Mouse (Mus musculus) right cerebral cortex, postnatal 14 days (tissue): ENCODE results near the gene Ddx47.

Source experiments
- DNase-seq: peaks from one replicate; pipeline ENCODE4 v3.0.0; 2022

Ddx47 gene

DNA sequence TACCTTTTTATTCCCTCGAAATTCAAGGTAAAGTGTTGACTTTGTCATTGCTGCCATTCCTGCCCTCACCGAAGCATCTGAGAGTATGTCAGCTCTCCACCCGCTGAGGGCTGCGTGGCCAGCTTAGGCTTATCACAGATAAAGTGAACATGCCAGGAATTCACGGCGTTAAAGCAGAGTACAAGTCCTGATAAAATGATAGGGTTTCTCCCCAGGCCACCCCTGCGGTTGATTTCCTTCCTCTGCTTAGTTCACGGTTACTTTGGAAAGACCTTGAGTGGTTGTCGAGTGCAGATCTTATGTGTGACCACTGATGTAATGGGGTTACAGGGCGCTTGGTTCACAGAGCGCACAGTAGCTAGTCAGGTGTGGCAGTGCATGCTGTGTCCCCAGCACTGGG is 5.8 kb downstream of the Ddx47 start:
- DNase-seq: no peak

DNA sequence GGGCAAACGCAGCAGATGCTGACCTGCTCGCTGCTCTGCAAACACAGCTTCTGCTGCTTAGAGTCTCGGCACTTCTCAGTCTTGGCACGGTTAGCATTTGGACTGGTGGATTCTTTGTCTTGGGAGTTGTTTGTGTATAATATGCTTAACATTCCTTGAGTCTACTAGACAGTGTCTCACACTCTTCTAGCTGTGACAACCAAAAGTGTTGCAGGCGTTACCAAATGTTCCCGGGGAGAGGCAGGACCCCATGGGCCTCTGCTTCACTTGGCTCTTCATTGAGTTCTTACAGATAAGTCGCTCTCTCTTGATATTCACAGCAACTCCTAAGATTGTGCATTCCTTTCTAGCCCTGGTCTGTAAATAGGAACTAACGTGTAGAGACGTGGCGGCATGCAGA is 8.2 kb downstream of the Ddx47 start:
- DNase-seq: no peak

DNA sequence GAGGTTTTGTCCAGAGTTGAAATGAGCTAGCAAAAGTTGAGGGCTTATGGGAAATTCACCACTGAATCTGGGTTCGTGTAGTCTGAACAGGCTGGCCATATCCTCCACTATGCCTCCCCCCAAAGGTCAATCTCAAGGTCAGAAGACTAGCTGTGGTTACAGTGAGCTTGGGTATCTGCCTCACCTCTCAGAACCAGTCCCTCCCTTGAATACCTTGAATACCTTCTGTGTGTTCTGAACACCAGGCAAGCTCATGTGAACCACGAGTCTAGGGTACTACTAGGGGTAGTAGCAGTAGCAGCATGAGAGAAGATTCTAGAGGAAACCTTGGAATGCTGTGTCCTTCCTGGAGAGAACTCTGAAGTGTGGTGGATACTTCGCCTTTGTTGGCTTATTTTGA is 10.2 kb downstream of the Ddx47 start:
- DNase-seq: no peak

DNA sequence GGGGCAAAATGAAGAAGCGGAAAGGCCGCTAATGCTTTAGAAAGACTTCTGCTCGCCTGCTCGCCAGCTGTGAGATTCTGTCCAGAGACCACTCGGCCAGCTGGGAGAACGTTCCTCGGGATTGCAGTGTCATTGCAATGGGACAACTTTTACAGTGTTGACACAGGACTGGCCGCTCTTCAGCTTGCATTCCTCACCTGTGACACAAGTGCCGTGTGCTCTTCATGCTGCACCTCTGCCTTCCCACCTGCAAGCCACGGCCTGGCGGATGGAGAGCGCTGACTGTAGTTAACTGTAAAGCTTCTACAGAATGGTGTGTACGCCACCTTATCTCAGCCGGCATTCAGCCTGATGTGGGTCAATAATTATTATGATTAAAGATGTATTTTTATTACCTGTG is 12.0 kb downstream of the Ddx47 start:
- DNase-seq: no peak

DNA sequence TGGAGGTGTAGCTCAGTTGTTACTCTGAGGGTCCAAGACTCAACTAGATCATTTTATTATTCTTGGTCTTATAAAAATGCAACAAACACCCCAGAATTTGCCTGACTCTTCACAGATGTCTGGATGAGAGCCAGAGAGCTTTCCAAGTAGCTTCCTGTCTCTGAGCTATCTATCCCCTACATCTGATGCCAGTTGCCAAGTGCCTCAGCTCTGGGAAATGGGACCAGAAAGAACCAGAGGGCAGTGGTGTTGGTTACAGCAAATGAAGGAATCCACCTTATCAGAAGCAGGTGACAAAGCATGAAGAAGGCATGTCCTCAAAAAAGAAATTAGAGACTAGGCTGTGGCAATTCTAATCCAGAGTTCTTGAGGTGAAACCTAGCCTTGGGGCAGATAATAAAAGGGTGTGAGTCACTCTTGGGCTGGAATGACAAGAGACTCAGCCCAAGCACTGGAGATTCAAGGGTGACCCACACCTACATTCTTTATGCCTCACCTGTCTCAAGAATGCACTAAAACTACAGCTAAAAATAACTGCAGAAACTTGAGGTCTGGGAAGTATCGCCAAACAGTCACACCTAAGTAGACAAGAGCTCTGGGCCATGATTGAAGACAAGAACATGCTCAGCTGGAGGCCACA is 13.5 kb downstream of the Ddx47 start:
- no peak for DNase-seq

DNA sequence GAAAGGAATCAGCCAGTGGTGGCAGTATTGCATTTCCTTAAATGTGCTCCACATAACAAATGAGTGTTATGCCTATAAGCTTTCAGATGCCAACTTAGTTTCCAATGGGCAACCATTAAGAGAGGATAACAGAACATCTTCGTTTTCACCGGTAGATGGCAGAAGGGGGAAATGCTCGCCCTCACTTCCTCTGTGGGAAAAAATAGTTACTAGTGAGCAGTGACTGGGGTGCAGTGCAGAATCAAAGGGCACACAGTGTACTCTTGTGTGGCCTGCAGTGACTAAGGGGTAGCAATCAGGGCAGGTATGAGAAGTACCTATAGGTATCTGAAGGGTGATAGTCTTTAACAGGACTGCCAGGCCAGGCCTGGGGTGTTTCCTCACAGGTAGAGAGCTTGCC is 14.8 kb downstream of the Ddx47 start:
- DNase-seq: no peak

DNA sequence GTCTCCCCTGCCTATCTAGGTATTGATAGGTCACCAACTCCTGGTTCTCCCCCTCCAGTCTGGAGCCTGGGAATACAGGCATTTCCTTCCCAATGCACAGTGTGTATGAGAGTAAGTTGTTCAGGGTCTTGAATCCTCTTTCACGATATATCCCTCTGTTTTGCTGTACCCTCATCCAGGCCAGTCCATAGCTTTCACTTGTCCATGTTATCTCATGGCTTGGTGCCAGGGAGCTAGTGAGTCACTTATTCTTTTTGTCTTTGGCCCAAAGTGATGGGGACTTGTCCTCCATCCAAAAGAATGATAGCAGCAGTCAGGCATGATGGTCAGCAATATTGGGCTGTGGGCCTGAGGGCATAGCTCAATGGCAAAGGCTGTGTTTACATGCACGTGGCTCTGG is 15.3 kb downstream of the Ddx47 start:
- DNase-seq: no peak

DNA sequence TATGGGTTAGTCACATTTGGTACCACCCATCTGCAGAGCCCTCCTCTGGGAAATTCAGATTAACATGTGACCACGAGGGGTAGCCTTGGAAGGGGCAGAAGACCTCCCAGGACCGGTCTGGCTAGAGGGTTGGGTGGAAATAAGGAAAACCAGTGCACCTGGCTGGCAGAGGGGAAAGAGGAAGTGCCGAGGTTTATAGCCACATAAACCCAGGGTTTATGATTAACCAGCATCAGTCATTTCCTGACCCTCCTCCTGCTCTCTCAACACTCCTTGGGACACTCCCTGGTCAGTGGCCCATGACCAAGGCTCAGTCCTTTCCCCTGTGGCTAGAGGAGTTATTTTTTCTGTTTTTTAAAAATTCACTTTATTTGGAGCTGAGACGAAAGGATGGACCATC is 17.8 kb downstream of the Ddx47 start:
- no peak for DNase-seq

DNA sequence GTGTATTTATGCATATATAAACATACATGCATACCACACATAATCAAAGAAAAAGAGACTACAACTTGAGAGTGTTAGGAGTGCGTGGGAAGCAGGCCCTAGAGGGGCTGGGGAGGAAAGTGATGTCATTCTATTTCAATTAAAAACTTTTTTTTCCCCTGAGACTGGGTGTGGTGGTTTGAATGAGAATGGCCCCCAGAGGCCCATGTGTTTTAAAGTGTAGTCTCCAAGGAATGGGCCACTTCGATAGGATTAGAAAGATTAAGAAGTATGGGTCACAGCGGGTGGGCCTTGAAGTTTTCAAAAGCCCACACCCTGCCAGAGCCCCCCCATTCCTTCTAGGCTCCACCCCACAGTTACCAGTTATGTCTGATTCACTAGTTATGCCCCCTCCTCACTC is 27.3 kb downstream of the Ddx47 start:
- DNase-seq: no peak

DNA sequence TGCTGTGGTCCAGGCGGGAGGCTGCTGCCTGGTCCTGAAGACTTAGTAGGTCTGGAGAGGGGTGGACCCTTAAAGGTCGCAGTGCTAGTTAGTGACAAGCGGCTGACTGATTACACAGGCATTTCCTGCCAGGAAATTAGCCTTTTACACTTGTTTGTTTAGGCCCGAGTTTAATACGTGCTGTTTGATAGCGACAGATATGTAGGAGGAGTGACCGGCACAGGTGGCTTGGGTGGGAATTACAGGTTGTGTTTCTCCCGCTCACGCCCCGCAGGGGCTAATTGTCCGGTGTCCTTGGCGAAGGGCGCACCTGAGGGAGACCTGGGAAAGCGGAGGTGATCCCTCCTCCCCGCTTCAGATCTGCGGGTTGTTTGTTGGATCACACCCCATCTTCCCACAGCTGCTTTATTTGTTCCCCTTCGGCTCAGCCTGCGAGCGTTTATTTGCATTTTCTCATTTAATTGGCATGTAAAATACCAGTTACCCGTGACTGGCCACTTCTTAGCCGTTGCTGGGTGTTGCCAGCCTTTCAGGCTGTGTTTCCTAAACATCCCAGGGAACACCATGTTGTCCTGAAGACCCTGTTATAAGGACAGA is 29.0 kb downstream of the Ddx47 start:
- DNase-seq: no peak

DNA sequence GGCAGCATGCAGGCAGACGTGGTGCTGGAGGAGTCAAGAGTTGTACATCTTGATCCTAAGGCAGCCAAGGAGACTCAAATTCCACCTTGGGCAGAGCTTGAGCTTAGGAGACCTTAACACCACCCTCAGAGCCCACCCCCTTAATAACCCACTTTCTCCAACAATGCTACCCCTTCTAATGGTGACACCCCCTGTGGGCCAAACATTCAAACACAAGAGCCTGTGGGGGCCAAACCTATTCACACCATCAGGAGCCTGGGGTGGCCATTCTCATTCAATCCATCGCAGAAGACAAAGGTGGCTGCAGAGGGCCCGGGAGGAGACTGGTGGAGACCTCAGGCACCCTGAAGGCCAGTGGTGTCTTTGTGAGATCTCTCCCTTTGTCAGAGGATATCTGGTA is 30.5 kb downstream of the Ddx47 start:
- no peak for DNase-seq

DNA sequence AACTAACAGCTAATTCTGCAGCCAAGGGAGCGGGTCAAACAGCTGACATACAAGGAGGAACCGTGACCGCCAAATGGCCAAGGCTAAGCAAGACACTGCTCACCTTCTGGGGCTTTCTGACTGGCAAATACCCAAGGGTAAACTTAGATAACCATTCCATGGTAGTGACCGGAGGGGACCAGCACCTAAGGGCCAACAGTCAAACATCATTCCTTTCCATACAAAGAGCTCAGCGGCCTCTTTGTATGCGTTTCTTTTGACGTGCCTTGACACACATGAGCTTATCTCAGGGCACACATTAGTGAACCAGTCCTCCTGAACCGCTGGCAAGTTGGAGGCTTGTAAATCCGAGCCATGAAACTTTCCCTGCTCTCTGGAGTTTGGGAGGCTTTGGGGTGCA is 35.9 kb downstream of the Ddx47 start:
- DNase-seq: no peak

DNA sequence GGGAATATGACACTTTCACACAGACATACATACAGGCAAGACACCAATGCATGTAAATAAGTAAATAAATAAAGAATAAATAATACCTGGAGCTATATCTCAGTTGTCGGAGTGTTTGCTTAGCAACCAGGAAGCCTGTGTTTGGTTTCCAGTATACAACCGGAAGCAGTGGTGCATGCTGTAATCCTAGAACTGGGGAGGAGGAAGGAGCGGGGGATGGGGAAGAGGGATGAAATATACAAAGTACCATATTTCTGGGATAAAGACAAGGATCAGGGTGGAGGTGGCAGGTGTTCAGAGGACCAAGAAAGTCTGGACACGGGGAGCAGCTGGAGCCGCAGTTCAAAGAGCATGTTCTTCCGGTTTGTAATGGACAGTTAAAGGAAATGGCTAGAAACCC is 37.1 kb downstream of the Ddx47 start:
- DNase-seq: no peak

DNA sequence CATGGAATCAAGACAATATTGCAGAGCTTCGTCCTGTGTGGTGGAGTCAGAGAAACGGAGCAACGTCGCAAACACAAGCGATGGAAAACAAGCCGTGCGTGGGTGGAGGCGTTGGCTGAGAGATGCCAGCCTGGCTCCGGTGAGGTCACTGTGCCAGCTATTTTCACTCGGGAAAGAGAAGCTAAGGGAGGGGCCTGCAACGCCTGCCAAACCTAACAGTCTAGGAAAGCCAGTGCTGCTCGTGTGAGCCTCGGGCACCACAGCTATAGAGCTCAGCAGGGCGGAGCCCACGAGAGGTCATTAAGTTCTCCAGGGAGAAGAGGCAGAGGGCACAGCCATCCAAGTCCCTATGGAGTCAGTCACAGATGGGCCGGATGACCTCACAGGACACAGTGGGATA is 37.5 kb downstream of the Ddx47 start:
- DNase-seq: no peak

DNA sequence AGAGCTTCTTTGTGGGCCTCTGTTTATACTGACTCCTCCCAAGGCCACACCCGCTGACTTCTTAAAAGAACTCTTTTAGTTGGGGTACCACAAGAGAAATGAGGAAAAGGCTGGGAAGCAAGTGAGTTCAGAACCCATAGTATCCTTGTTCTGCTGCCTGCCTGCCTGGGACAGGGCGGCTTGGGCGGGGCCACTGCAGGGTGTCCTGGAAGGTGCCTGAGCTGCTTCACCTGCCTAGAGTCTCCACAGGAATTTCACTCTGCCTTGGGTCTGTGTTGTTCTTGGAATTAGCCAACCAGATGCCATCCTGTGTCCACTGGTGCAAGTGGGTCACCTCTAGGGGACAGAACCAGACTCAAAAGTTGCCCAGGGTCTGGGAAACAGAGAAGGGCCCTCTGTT is 42.4 kb downstream of the Ddx47 start:
- DNase-seq: no peak

DNA sequence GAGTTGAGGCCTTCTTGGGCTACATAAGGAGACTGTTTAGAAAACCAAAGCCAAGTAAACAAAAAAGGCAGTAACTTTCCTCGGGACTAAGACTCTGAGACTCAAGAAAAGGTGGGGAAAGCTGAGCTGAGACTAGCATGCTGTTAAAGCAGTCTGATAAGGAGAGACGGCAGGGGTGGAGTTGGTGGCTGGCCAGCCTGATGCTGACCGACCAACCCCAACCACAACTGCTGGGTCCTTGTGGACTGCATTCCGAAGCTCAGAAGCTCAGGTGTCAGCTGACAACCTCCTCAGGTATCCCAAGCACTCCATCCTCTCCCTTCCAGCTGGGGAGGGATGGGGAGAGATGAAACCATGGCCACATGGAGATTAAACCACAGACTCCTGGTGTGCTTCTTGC is 44.5 kb downstream of the Ddx47 start:
- no peak for DNase-seq

DNA sequence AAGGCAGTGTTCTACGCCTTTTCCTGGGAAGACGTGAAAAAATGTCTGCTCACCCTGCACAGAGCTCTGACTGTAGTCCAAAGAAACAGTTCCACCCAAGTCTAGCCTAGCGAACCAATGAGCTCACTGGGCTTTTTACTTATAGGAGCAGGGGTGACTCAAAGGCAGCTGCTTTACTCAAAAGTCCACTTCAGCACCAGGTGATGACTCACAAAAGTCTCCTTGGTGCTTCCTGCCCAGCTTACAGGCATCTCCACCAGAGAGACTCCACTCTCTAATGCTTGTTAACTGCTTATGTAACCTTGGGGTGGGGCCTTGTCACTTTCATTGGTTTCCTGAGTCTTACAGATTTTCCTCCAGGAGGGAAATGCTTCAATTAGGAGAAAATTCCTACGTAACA is 49.3 kb downstream of the Ddx47 start:
- no peak for DNase-seq

DNA sequence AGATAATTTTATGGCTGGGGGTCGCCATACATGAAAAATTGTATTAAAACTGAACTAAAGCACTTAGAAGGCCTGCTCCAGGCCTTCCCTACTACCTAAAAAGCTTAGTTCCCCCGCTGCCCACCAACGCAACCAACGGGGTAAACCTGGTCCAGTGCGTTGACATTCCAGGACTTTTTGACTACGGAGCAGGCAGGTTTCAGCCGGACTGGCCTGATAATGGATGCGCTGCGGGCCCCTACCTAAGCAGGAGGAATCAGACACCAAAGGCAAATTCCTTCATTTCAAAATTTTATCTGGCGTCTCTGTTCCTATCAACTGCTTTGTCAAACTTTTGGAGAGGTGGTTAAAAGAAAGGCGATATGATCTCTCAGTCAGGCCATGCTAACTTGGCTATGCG is 53.2 kb downstream of the Ddx47 start:
- no peak for DNase-seq

DNA sequence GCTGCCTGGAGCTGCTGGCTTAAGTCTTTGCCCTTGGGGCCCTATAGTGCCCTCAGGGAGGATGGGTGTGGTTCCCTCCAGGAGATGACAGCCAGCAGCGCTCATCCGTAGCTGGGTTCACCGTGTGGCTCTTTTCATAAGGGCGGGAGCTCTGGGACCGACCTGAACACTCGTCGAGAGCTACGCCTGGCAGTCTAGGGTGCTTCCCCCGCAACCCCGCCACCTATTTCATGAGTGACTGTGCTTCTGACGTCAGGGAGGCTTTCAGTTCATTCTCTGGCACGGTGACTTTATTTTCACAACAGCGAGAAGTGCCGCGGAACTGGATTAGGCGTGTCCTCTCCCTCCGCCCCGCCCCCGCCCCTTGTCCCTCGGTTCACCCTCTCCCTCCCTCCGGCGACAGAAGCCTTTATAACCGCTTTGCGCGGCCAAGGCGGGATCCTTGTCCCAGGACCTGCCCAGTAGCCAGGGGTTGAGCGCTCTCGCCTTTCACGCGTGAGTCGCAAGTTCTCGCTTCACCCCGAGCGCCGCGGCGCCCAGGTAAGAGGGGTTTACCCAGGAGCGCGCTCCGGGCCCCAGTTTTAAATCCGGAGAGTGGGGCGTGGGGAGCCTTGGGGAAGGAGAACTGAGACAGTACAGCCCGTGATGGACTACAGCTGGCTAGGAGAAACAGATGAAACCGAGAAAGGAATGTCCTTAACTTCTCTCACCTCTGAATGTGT is 54.0 kb downstream of the Ddx47 start, which contains the start of gene Gprc5a:
Gene Gprc5a (plus strand): TSS at position 416 of the 722 bp plus-strand sequence.
- no peak for DNase-seq

DNA sequence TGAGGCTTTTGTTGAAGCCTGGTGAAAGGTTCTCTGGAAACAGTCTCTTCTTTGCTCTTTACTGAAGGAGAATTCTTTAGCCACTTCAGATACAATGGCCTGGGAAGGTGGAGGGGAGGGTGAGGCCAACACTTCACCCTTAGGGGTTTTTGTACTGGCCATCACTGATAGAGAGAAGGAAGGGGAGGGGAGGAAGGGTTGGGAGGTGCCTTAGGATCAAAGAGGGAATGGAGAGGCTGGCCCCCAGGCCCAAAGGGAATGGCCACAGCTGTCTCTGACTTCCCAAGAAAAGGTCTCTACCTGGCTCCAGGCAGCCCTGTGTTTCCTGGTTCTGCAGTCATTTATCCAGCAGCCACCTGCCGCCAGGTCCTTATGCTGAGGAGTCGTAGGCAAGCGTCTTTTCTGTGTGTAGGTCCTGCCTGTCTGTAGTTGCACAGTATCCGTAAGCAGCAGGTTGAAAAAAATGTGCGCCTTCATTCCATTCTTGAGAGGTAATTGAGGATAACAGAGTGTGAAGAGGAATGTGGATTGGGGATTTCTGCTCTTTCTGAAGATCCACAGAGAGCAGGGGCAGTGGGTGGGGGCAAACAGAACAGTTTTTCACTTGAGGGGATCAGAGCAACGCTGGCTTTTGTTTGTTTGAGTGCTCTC is 55.5 kb downstream of the Ddx47 start:
- DNase-seq: no peak

DNA sequence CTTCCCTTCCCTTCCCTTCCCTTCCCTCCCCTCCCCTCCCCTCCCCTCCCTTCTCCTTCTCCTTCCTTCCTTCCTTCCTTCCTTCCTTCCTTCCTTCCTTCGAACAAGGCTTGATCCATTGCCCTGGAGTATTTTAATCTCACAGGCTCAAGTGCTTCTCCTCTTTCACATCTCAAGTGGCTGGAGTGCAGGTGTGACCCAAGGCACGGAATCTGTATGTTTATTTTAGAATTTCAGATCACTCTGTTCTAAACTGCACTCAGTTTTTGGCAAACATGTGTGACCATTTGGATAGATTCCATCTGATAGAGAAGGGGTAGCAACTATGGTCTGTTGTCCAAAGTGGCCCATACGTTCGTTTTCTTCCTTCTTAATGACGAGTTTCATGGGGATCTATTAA is 56.8 kb downstream of the Ddx47 start:
- DNase-seq: no peak

DNA sequence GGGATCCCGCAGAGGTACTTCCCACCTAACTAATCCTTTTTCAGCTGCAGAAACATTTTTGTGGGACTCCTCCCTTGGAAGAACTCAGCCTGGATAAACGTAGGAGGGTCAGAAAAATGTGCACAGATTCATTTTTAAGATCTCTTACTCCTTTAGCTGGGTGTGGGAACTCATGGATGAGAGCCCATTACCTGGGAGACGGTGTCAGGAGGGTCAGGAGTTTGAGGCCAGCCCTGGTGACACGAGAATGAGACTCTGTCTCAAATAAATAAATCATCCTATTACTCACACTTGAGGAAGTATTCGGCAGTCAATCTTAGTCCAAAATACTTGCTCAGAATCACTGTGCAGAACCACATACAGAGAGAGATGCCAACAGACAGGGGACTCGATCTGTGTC is 58.4 kb downstream of the Ddx47 start:
- no peak for DNase-seq

DNA sequence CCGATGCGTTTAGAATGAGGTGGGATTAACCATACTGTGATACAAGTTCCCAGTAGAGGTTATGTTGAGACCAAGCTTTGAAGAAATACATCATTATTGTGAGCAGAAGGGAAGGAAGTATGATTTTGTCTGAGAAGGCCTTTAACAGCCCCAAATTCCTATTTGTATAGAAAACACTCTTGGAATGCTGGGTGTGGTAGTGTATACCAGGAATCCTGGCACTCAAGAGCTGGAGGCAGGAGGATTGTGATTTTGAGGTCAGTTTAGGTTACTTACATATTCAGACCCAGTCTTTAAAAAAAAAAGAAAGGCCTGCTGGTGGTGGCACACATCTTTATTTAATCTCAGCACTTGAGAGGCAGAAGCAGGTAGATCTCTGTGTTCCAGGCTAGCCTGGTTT is 58.9 kb downstream of the Ddx47 start:
- DNase-seq: no peak
